Mouse (Mus musculus): ENCODE data around the gene Serinc2. TPM values are rescaled to one million over a fixed set of nuclear protein-coding genes. Genes with fewer than 3 reads are reported as not detected.

Serinc2 gene
- total and polyA plus RNA-seq, 3 experiments, result 0.08 to 0.20 TPM; not detected in 1

GRCm38 (mm10) chr4:130312526-130312925 is 33.5 kb upstream of the Serinc2 start:
- Histone ChIP-seq H3K4me1 (ENCODE audit: control insufficient read depth in 1 of 2, insufficient read depth in 2 of 2) (no peaks in the 10 kb centered on the region), H3K9me3 (replicated peaks; ENCODE audit: low read length) (no peaks in the 10 kb centered on the region), H3K4me2 (ENCODE audit: insufficient read depth, low read depth, poor library complexity, severe bottlenecking) (no peak overlapping the region), H3K79me2 (replicated peaks; ENCODE audit: control insufficient read depth, extremely low read depth, insufficient read depth, poor library complexity, severe bottlenecking) (no peaks in the 10 kb centered on the region), H3K4me3 (replicated peaks in 1 of 3; ENCODE audit: low read depth in 2 of 3, low read length in 2 of 3, poor library complexity in 1 of 3) (no peak overlapping the region), H3K9ac (ENCODE audit: insufficient read depth, low read depth) (no peak overlapping the region), H3K27me3 (replicated peaks) (no peaks in the 10 kb centered on the region), H3K27ac (ENCODE audit: insufficient read depth, low read depth) (no peak overlapping the region), H3K36me3 (replicated peaks in 1 of 2; ENCODE audit: control insufficient read depth in 1 of 2, insufficient read depth in 1 of 2, low read length in 1 of 2) (peaks cover 26 to 54% of the 10 kb centered on the region in 2 experiments)
- no peak for DNase-seq (ENCODE audit: extremely low read depth)
- dilution Hi-C loops (cut with MboI; ENCODE audit: extremely low pct_ligation_motif_present, extremely low pct_unique_long_range_greater_than_20kb, low sequenced_read_pairs) (no loop called here), in situ Hi-C loops (cut with MboI; ENCODE audit: low pct_ligation_motif_present, low pct_unique_long_range_greater_than_20kb, low sequenced_read_pairs) (no loop called here)
- no peak for TF ChIP-seq TCF12 (IDR thresholded peaks at IDR 0.05; ENCODE audit: low read depth, low read length)

DNA sequence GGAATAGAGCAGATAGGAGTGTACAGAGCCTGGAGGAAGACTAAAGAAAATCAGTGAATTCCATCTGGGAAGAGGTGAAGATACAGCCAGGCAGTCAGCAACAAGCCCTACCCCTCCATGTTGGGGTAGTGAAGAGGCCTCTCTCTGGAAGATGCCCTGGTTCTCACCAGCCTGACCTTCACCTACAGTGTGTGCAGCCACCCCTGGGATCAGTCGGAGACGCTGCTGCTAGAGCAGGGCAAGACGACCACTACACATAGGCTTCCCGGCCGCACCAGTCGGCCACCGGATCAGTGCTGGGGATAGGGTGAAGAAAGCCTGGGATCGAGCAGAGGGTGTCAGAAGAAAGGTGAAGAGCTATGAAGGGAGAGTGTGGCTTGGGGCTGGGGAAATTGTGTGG is 30.2 kb upstream of the Serinc2 start:
- DNase-seq (ENCODE audit: extremely low read depth), result no peak
- Histone ChIP-seq H3K36me3 (replicated peaks in 1 of 2; ENCODE audit: control insufficient read depth in 1 of 2, insufficient read depth in 1 of 2, low read length in 1 of 2) (peaks cover 1 to 23% of the 10 kb centered on the region in 2 experiments), H3K4me2 (ENCODE audit: insufficient read depth, low read depth, poor library complexity, severe bottlenecking) (no peak overlapping the region), H3K27ac (ENCODE audit: insufficient read depth, low read depth) (no peak overlapping the region), H3K4me3 (replicated peaks in 1 of 3; ENCODE audit: low read depth in 2 of 3, low read length in 2 of 3, poor library complexity in 1 of 3) (no peak overlapping the region), H3K4me1 (ENCODE audit: control insufficient read depth in 1 of 2, insufficient read depth in 2 of 2) (peaks cover 0 to 11% of the 10 kb centered on the region in 2 experiments; a peak in 2 of 4 replicates), H3K79me2 (replicated peaks; ENCODE audit: control insufficient read depth, extremely low read depth, insufficient read depth, poor library complexity, severe bottlenecking) (no peaks in the 10 kb centered on the region), H3K27me3 (replicated peaks) (peaks cover 7% of the 10 kb centered on the region), H3K9me3 (replicated peaks; ENCODE audit: low read length) (no peaks in the 10 kb centered on the region), H3K9ac (ENCODE audit: insufficient read depth, low read depth) (no peak overlapping the region)
- in situ Hi-C loops (cut with MboI; ENCODE audit: low pct_ligation_motif_present, low pct_unique_long_range_greater_than_20kb, low sequenced_read_pairs), result no loop called here
- TF ChIP-seq PAX5 (IDR thresholded peaks at IDR 0.05; ENCODE audit: low read length) (no peak), ZC3H11A (IDR thresholded peaks at IDR 0.05; ENCODE audit: low read depth, low read length) (no peak), JUN (IDR thresholded peaks at IDR 0.05; ENCODE audit: insufficient read depth, low read depth, low read length) (no peak), ZMIZ1 (IDR thresholded peaks at IDR 0.05; ENCODE audit: low read depth, low read length) (no peak), SIN3A (IDR thresholded peaks at IDR 0.05; ENCODE audit: low read length) (no peak), ZKSCAN1 (IDR thresholded peaks at IDR 0.05; ENCODE audit: borderline replicate concordance, low read depth, low read length) (no peak), SMC3 (IDR thresholded peaks at IDR 0.05; ENCODE audit: low read depth, low read length) (no peak), NRF1 (IDR thresholded peaks at IDR 0.05; ENCODE audit: low read depth, low read length) (no peak)
- dilution Hi-C loops (cut with MboI; ENCODE audit: extremely low pct_ligation_motif_present, extremely low pct_unique_long_range_greater_than_20kb, low sequenced_read_pairs), result no loop called here

DNA sequence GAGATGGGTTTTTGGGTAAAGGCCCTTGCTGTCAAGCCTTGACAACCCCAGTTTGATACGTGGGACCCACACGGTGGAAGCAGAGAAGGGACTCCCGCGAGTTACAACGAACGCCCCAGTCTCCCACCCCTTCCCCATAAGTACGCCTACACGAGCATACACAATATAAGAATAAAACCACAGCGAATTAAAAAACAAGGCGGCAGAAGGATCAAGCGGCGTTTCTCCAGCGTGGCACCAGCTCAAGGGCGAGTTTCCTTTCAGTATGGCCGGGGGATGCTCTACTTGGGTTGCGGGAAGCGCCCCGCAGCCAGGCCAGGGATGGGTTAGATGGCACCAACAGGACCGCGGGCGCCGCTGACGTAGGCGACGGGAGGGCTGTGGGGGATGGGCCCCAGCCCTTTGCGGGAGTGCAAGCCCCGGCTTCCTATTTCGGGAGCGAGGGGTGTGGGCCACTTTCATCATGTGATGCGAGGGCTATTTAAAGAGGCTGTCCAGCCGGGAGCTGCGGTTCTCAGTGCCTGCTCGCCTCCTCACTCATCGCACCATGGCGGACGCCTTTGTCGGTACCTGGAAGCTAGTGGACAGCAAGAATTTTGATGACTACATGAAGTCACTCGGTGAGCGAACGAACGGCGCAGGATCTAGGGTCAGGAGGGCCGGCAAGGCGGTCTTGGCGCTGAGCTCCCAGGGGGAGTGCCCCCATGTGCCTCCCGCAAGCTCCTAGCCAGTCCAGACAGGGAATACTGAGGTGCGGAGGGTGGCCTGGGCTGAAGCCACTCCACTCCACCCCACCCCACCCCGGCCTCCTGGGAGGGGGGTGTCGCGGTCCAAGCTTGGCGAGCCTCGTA is 29.5 kb upstream of the Serinc2 start, which contains the start of the genes Fabp3 and Gm10570:
Gene Fabp3 (plus strand): TSS at position 365 of the 851 bp plus-strand sequence.
Gene Gm10570 (minus strand): TSS at position 444 of the 851 bp plus-strand sequence.
- Histone ChIP-seq H3K27ac (ENCODE audit: insufficient read depth, low read depth) (no peak within 1 kb of the TSS), H3K27me3 (replicated peaks) (peaks cover 7% of the 10 kb centered on the region), H3K9me3 (replicated peaks; ENCODE audit: low read length) (no peaks in the 10 kb centered on the region), H3K79me2 (replicated peaks; ENCODE audit: control insufficient read depth, extremely low read depth, insufficient read depth, poor library complexity, severe bottlenecking) (no peaks in the 10 kb centered on the region), H3K36me3 (replicated peaks in 1 of 2; ENCODE audit: control insufficient read depth in 1 of 2, insufficient read depth in 1 of 2, low read length in 1 of 2) (peaks cover 0 to 15% of the 10 kb centered on the region in 2 experiments), H3K4me1 (ENCODE audit: control insufficient read depth in 1 of 2, insufficient read depth in 2 of 2) (peaks cover 0 to 15% of the 10 kb centered on the region in 2 experiments; a peak in 2 of 4 replicates), H3K4me3 (replicated peaks in 1 of 3; ENCODE audit: low read depth in 2 of 3, low read length in 2 of 3, poor library complexity in 1 of 3) (no peak within 1 kb of the TSS), H3K4me2 (ENCODE audit: insufficient read depth, low read depth, poor library complexity, severe bottlenecking) (no peak within 1 kb of the TSS), H3K9ac (ENCODE audit: insufficient read depth, low read depth) (no peak within 1 kb of the TSS)
- DNase-seq (ENCODE audit: extremely low read depth), result no peak
- dilution Hi-C loops (cut with MboI; ENCODE audit: extremely low pct_ligation_motif_present, extremely low pct_unique_long_range_greater_than_20kb, low sequenced_read_pairs) (no loop called here), in situ Hi-C loops (cut with MboI; ENCODE audit: low pct_ligation_motif_present, low pct_unique_long_range_greater_than_20kb, low sequenced_read_pairs) (no loop called here)
- no peak for TF ChIP-seq MXI1 (IDR thresholded peaks at IDR 0.05; ENCODE audit: low read depth, low read length)
- TF ChIP-seq SMC3 (IDR thresholded peaks at IDR 0.05; ENCODE audit: low read depth, low read length), result no peak
- no peak for TF ChIP-seq NRF1 (IDR thresholded peaks at IDR 0.05; ENCODE audit: low read depth, low read length)
- TF ChIP-seq GABPA (IDR thresholded peaks at IDR 0.05; ENCODE audit: insufficient replicate concordance, low read depth, low read length), result no peak
- no peak for TF ChIP-seq MAX (IDR thresholded peaks at IDR 0.05; ENCODE audit: low read length)
- no peak for TF ChIP-seq JUN (IDR thresholded peaks at IDR 0.05; ENCODE audit: insufficient read depth, low read depth, low read length)
- TF ChIP-seq JUND (conservative IDR thresholded peaks at IDR 0.05; ENCODE audit: low read depth, low read length), result no peak
- TF ChIP-seq PAX5 (IDR thresholded peaks at IDR 0.05; ENCODE audit: low read length), result no peak
